Mouse (Mus musculus) hindbrain, embryonic 11.5 days (tissue): ENCODE data around the gene Gmds. TPM values are rescaled to one million over a fixed set of nuclear protein-coding genes. Genes with fewer than 3 reads are reported as not detected.

ENCODE experiments used
- ATAC-seq: fragments of 200-750 bp; cut with Nextera tagmentation; 2 replicates; pipeline ENCODE4 v1.8.0; 2017; ENCODE audit warnings: mild to moderate bottlenecking, moderate TSS enrichment, moderate library complexity; ENCODE audit not compliant: low FRiP score
- DNase-seq: peaks from one replicate; pipeline ENCODE4 v3.0.0-alpha.2; 2015; ENCODE audit warnings: low spot score
- H3K27ac ChIP-seq: fragments of 300-500 bp; sonication (generic); 2 replicates; pipeline ENCODE4 v1.5.1; 2014; ENCODE audit warnings: mild to moderate bottlenecking, low read depth, low read length
- H3K27me3 ChIP-seq: fragments of 300-500 bp; sonication (generic); 2 replicates; pipeline ENCODE4 v1.6.1; 2014; ENCODE audit warnings: mild to moderate bottlenecking, low read length, moderate library complexity, mixed read lengths; ENCODE audit not compliant: control insufficient read depth, insufficient read depth
- H3K36me3 ChIP-seq: fragments of 300-500 bp; sonication (generic); 2 replicates; pipeline ENCODE4 v1.6.1; 2014; ENCODE audit warnings: mild to moderate bottlenecking, low read length, moderate library complexity, mixed read lengths; ENCODE audit not compliant: control insufficient read depth, insufficient read depth
- H3K4me1 ChIP-seq: fragments of 300-500 bp; sonication (generic); replicated peaks from 2 replicates; pipeline ENCODE4 v1.6.1; 2014; ENCODE audit warnings: low read length, mixed read lengths; ENCODE audit not compliant: control insufficient read depth, insufficient read depth
- H3K4me2 ChIP-seq: fragments of 300-500 bp; sonication (generic); replicated peaks from 2 replicates; pipeline ENCODE4 v1.6.1; 2014; ENCODE audit warnings: mild to moderate bottlenecking, low read depth, low read length
- H3K4me3 ChIP-seq: fragments of 300-500 bp; sonication (generic); 2 replicates; pipeline ENCODE4 v1.5.1; 2014; ENCODE audit warnings: low read depth, low read length
- H3K9ac ChIP-seq: fragments of 300-500 bp; sonication (generic); 2 replicates; pipeline ENCODE4 v1.6.1; 2014; ENCODE audit warnings: low read depth, low read length
- H3K9me3 ChIP-seq: fragments of 300-500 bp; sonication (generic); 2 replicates; pipeline ENCODE4 v1.6.1; 2016; ENCODE audit warnings: low read length; ENCODE audit not compliant: control insufficient read depth
- WGBS: fragments of 180-500 bp; shearing (Covaris S2); extraction: QIAGEN DNeasy Blood & Tissue Kit; methylation state at CpG from one replicate; pipeline ENCODE4 v1.1.7; 2014; 5-methylcytosine and 5-hydroxymethylcytosine counted together
- polyA plus RNA-seq: library from polyadenylated mRNA; unstranded; fragments of >200 nt; fragmentation: Nextera tagmentation; extraction: Ambion mirVana; gene quantifications from 2 replicates; pipeline ENCODE4 v1.2.1, GENCODE M21; 2014

Gene Gmds
- polyA plus RNA-seq, 1 experiment from 2014 or later: 32.1 TPM

GRCm38 (mm10) chr13:31911956-31912355 lies 426.6 kb downstream of the Gmds start:
- ATAC-seq: no peak
- Histone ChIP-seq H3K4me3 (no peak overlapping the region), H3K4me2 (no peak overlapping the region), H3K27me3 (no peaks in the 10 kb centered on the region), H3K9me3 (no peaks in the 10 kb centered on the region), H3K4me1 (no peaks in the 10 kb centered on the region), H3K27ac (no peak overlapping the region), H3K9ac (no peak overlapping the region), H3K36me3 (no peaks in the 10 kb centered on the region)
- peak; percentile 29 for DNase-seq
- WGBS: 14% methylated on average over 5 of the region's 5 CpGs

GRCm38 (mm10) chr13:31911362-31911761 lies 427.2 kb downstream of the Gmds start:
- 66% methylated on average over 2 of the region's 2 CpGs for WGBS
- no peaks in the 10 kb centered on the region for H3K36me3 ChIP-seq
- no peaks in the 10 kb centered on the region for H3K9me3 ChIP-seq
- no peak overlapping the region for H3K9ac ChIP-seq
- ATAC-seq: no peak
- no peak overlapping the region for H3K4me3 ChIP-seq
- H3K27ac ChIP-seq: no peak overlapping the region
- no peak for DNase-seq
- no peaks in the 10 kb centered on the region for H3K4me1 ChIP-seq
- H3K27me3 ChIP-seq: no peaks in the 10 kb centered on the region
- H3K4me2 ChIP-seq: no peak overlapping the region

GRCm38 (mm10) chr13:31909031-31909430 lies 429.5 kb downstream of the Gmds start:
- Histone ChIP-seq H3K36me3 (no peaks in the 10 kb centered on the region), H3K9me3 (no peaks in the 10 kb centered on the region), H3K9ac (no peak overlapping the region), H3K27me3 (no peaks in the 10 kb centered on the region), H3K4me3 (no peak overlapping the region), H3K4me2 (no peak overlapping the region), H3K27ac (no peak overlapping the region), H3K4me1 (no peaks in the 10 kb centered on the region)
- WGBS: 89% methylated on average over 3 of the region's 3 CpGs
- ATAC-seq (no peak), DNase-seq (no peak)

GRCm38 (mm10) chr13:31906514-31906913 lies 432.0 kb downstream of the Gmds start:
- WGBS: 71% methylated on average over 1 of the region's 1 CpGs

GRCm38 (mm10) chr13:31900191-31900590 lies 438.3 kb downstream of the Gmds start:
- Histone ChIP-seq H3K27ac (no peak overlapping the region), H3K4me3 (no peak overlapping the region), H3K9ac (no peak overlapping the region), H3K9me3 (no peaks in the 10 kb centered on the region), H3K27me3 (no peaks in the 10 kb centered on the region), H3K4me2 (no peak overlapping the region), H3K4me1 (no peaks in the 10 kb centered on the region), H3K36me3 (no peaks in the 10 kb centered on the region)
- WGBS: 49% methylated on average over 3 of the region's 3 CpGs
- no peak for ATAC-seq
- no peak for DNase-seq

More at GRCm38 (mm10) chr13:31906514-31906913, 432.0 kb downstream of the Gmds start:
- DNase-seq (no peak), ATAC-seq (no peak)
- H3K9me3 ChIP-seq: no peaks in the 10 kb centered on the region
- no peaks in the 10 kb centered on the region for H3K4me1 ChIP-seq
- no peak overlapping the region for H3K27ac ChIP-seq
- no peak overlapping the region for H3K4me2 ChIP-seq
- no peaks in the 10 kb centered on the region for H3K36me3 ChIP-seq
- H3K4me3 ChIP-seq: no peak overlapping the region
- no peak overlapping the region for H3K9ac ChIP-seq
- no peaks in the 10 kb centered on the region for H3K27me3 ChIP-seq

GRCm38 (mm10) chr13:31899392-31899791 lies 439.1 kb downstream of the Gmds start:
- WGBS: 73% methylated on average over 5 of the region's 5 CpGs
- Histone ChIP-seq H3K9ac (no peak overlapping the region), H3K27me3 (no peaks in the 10 kb centered on the region), H3K36me3 (no peaks in the 10 kb centered on the region), H3K4me1 (no peaks in the 10 kb centered on the region), H3K4me2 (no peak overlapping the region), H3K9me3 (no peaks in the 10 kb centered on the region), H3K27ac (no peak overlapping the region), H3K4me3 (no peak overlapping the region)
- DNase-seq (no peak), ATAC-seq (no peak)

GRCm38 (mm10) chr13:31897493-31897892 lies 441.0 kb downstream of the Gmds start:
- Histone ChIP-seq H3K36me3 (no peaks in the 10 kb centered on the region), H3K4me2 (no peak overlapping the region), H3K4me3 (no peak overlapping the region), H3K4me1 (no peaks in the 10 kb centered on the region), H3K27me3 (no peaks in the 10 kb centered on the region), H3K9me3 (no peaks in the 10 kb centered on the region), H3K9ac (no peak overlapping the region), H3K27ac (no peak overlapping the region)
- ATAC-seq (no peak), DNase-seq (no peak)
- WGBS: 92% methylated on average over 4 of the region's 4 CpGs

GRCm38 (mm10) chr13:31894511-31894910 lies 444.0 kb downstream of the Gmds start:
- no peak for DNase-seq
- no peak for ATAC-seq
- no peaks in the 10 kb centered on the region for H3K9me3 ChIP-seq
- no peaks in the 10 kb centered on the region for H3K4me1 ChIP-seq
- H3K36me3 ChIP-seq: no peaks in the 10 kb centered on the region
- H3K4me2 ChIP-seq: no peak overlapping the region
- H3K9ac ChIP-seq: no peak overlapping the region
- 86% methylated on average over 3 of the region's 3 CpGs for WGBS
- H3K4me3 ChIP-seq: no peak overlapping the region
- H3K27me3 ChIP-seq: no peaks in the 10 kb centered on the region
- H3K27ac ChIP-seq: no peak overlapping the region

- Histone ChIP-seq H3K4me1 (no peaks in the 10 kb centered on the region), H3K4me3 (no peak overlapping the region), H3K27ac (no peak overlapping the region), H3K36me3 (no peaks in the 10 kb centered on the region), H3K4me2 (no peak overlapping the region), H3K27me3 (no peaks in the 10 kb centered on the region), H3K9ac (no peak overlapping the region), H3K9me3 (no peaks in the 10 kb centered on the region)
- DNase-seq: no peak
- ATAC-seq: no peak
- WGBS: 72% methylated on average over 2 of the region's 2 CpGs
Observed at GRCm38 (mm10) chr13:31892913-31893514, 445.5 kb downstream of the Gmds start.
